Mouse (Mus musculus): ENCODE measurements around the gene Prr15l.

Prr15l gene

DNA sequence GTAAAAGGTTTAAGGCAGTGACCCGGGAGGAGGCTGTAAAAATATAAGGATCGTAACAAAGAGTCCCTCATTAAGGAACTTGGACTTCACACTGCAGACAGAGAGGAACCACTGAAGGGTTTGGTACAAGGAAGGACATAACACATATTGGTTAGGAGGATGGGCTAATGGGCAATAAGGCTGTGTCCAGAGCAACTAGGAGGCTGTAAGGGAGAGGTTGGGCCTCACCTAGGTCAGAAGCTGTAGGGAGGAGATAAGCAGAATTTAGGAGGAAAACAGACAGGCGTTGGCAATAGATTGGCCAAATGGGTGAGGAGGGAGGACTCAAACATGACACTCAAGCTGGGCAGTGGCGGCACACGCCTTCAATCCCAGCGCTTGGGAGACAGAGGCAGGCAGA is 10.5 kb upstream of the Prr15l start:
- DNase-seq (ENCODE audit: inconsistent age in 2 of 2, low spot score in 1 of 2), result no peak

DNA sequence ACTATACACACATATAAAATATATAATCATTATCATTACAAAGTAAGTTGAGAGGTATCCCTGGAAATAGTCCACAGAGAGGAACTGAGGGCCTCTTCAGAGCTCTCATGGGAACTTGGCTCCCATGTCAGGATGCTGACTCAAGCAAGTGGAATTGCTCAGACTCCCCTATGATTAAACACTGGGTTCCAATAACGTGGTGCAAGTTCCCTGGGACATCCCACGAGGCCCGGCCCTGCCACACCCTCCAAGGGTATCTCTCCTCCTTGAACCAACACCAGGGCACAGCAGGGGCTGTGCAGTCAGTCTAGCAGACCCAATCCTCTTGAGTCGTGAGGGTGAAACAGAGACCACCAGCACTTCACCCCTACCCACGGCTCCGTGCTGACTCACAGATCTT is 8.9 kb upstream of the Prr15l start:
- no peak for DNase-seq (ENCODE audit: inconsistent age in 2 of 2, low spot score in 1 of 2)

DNA sequence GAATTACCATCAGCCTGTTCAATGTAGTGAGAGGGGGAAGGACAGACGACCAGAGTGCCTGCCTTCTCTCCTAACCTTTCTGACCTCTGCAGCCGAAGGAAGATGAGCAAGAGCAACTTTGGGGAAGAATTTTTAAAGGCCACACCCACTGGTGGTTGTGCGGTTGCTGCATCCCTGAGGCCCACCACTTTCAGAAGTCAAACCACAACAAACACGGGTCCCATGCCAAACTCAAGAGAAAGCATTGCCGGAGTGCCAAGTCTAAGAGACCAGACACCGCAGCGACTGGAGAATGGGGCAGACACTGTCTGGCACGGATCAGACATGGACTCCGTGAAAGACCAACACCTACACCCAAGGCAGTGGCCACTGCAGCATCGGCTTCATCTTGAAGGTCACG is 3.0 kb upstream of the Prr15l start:
- DNase-seq (ENCODE audit: inconsistent age in 2 of 2, low spot score in 1 of 2), result no peak

DNA sequence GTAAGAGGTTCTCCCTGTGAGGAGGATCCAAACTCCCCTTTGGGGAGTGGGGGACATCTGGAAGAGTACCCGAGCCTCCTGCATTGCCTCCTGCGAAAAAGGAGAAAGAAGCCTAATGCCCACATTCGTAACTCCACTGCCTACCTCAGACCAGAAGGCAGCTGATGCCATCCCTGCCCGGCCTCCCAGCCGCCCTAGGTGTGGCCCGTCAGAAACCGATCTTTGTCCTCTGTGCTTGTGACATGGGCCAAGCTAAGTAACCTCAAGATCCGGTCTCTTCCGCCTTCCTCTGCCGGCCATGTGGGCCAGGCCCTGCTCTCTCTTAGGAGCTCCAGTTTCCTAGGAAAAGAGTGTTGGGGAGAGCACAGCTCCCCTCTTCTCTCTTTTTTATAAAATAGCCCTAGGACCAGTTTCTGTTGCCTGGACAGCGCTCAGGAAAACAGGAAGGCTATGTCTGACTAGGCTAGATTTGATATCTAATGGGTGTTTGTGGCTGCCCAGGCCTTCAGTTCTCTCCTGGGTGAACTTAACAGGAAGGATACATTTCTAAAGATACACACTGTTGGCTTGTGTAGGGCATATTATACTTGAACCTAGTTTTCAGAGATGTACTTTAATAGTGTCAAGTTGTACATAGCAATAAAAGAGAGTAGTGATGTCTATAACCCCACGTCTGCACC is 2.3 kb upstream of the Prr15l start:
- DNase-seq (ENCODE audit: inconsistent age in 2 of 2, low spot score in 1 of 2), result no peak

DNA sequence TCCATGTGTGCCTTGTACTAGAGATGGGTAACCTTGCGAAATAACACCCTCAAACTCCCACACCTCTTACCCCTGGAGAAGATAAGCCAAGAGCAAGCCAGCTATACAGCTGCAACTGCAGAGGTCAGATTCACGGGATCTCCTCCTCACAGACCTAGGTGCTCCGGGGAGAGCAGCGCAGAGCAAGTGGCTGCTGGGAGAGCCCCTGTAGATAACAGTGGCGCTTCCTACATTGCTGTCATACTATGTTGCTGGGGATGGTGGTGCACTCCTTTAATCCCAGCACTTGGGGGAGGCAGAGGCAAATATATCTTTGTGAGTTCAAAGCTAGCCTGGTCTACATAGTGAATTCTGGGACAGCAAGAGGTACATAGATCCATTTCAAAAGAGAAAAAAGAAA is 1.3 kb upstream of the Prr15l start:
- no peak for DNase-seq (ENCODE audit: inconsistent age in 2 of 2, low spot score in 1 of 2)

DNA sequence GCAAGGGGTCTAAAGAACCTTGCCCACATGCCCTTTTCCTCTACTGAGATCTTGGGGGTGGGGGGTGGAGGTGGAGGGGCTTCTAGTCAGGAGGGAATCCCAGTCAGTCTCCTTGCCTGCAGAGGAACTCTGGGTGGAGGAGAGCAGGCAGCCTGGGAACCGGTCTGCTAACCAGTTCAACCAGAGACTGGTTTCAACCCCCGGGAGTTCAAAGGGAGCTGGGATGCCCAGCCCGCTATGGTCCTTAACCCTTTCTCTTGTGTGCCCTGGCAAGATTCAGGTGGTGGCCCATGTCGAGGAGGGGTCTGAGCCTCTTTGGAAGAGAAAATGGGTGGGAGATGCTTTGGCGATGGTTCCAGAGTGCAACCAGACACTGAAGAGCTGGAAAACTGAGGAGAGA is 787 bp downstream of the Prr15l start:
- DNase-seq (ENCODE audit: inconsistent age in 2 of 2, low spot score in 1 of 2), result no peak

DNA sequence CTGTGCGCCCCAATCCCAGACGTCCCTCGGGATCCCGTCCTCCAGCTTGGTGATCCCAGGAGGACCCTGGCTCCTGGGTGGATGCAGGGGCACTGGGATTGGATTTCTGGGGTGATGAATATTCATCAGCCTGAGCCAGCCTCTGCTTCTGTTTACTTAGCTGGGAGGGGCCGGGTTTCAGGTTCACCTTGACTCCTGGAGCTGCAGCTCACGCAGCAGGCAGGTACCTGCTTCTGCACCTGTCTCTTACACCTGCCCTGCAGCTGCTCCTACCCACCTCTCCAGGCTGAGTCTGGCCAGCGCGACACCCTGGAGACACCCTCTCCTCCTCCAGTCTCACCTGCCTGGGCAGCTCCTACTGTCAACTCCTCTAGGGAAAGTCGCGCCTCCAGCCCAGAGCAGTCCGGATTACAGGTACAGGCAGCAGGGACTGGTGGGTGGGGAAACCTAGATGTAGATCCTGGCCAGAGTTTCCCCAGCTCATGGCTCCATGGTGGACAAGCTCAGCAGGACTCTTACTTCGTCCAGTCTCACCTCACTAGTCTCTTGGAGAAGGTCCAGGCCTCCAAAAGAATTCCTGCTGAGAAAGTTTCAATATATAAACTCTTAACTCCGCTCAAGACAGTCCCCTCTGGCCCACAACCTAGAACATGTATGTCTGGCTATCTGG is 1.3 kb downstream of the Prr15l start:
- no peak for DNase-seq (ENCODE audit: inconsistent age in 2 of 2, low spot score in 1 of 2)

DNA sequence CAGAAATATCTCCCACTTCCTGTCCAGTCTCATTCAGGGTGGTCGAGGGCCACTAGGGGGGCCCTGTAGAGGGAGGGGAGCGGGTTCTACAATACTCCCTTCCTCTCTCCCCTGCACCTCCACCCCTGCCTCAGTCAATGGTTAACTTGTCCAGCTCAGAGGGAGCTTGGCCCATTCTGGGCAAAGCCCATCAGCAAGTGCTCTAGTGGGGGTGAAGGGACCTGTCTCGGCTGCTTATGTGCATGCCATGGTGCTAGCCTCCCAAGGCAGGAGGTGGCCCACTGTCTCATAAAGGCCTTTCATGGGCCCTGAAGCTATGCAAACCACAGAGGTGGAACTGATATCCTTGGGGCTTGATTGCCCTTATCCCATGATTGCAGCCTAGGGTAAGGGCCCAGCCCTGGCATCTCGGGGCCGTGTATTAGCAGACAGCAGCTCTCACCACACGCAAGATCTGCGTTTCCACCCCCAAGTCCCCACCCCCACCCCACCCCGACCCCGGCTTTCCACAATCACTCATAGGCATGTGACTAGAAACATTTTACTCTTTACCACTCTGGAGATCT is 1.9 kb downstream of the Prr15l start:
- no peak for DNase-seq (ENCODE audit: inconsistent age in 2 of 2, low spot score in 1 of 2)

DNA sequence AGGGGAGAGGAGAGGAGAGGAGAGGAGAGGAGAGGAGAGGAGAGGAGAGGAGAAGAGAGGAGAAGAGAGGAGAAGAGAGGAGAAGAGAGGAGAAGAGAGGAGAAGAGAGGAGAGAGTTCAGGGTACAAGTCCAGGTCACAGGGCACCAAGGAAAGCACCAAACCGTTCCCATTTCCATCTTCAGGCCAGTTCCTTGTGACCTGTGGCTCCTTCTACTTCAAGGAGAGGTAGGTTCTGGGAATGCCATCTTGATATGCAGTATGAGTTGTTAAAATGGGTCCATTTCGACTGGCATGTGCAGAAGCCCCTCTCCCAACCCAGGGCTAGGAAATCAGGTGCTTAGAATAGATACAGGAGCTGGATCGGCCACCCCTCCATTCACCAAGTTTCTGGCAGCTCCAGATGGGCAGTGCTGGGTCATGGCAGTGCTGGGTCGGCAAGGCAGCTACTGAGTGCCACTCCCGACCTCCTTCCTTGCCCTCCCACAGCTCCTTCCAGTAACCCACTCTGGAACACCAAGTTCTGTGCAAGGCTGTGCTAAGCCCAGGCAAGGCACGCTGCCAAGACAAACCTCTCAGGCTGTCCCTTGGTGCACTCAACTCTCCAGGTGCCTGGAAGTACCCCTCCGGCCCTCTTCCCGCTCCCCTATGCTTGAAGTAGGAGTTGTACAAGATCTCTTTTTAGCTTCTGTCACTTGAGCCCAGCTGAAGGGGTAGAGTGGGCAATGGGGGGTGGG is 3.6 kb downstream of the Prr15l start:
- DNase-seq (ENCODE audit: inconsistent age in 2 of 2, low spot score in 1 of 2), result peak in 1 of 2 experiments; percentile 77

DNA sequence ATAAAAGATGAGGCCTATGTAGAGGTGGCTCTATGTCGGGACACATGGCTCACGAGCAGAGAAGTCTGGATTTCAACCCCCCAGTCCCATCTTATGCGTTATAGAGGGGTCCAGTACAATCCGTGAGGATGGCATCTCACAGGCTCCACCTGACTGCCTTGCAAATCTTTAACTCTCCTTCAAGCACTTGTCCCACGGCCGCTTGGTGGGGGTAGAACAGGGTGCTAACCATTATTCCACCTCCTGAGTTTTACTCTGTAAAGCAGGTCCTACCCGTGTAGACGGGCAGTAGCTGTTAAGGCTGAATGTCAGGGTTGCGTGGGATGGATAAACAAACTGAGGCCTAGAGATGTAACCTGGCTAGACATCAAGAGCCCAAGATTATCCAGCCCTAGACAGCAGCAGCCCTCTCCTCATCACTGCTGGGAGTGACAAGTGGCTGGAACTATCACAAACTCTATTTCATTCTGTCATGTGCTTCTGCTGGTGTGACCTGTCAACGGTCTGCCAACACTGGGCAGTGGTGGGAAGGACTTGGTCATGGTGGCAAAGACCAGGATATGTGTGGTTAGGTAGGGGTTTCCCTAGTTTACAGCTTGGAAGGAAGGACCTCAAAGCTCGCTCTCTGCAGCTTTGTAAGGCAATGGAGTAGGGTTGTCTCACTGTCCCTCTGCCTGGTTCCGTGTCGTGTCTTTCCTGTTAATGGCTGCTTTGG is 5.8 kb downstream of the Prr15l start:
- no peak for DNase-seq (ENCODE audit: inconsistent age in 2 of 2, low spot score in 1 of 2)

DNA sequence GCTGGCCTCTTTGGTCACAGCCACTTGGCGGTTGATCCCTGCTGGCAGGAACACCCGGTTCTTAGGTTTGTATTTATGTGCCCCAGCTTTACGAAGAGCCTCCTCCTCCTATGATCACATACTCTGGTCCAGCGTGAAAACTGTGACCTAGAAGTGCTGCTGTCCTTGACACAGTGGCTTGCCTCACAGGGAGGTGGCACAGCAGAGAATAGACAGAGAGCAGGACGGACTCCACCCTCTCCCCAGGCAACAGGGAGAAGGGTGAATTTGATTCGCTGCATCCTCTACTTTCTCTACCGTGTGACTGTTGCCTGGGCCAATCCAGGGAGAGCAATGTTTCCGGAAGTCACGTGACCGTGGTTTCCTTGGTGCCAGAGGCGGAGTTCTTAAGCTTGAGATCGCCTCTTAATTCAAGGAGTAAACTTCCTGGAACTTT is 7.0 kb downstream of the Prr15l start:
- peak; percentile 90 to 94 for DNase-seq (ENCODE audit: inconsistent age in 2 of 2, low spot score in 1 of 2)

DNA sequence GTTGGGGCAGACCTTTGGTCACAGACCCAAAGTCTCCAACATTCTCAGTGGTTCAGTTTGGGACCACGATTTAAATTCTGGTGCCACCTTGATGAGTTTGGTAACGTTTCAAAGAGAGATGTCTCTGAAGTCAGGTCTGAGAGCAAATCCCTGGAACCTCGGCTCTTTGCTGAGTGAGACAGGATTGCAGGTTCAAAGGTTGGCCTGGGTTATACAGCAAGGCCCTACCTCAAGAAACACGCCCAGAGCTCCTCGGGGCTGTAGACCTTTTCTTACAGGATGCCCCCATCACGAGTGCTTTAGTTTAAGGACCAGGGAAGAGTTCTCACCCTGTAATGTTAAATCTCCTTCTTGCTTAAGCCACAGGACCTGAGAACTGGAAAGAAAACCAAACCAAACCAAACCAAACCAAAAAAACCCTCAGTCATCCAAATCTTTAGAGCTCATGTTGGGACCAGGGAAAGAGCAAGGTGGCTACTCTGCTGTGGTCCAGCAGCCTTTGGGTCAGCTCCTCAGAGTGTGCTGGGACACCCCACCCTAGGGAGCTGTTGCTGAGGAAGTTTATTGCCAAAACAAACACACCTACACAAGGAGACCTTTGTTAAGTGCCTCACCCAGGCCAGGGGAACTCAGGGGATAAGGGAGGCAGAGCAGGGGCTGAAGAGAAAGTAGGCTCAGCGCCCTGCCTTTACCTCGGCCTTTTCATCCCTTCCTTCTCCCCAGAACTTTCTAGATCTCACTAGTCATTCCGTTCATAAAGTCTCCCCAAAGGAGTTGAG is 8.2 kb downstream of the Prr15l start:
- DNase-seq (ENCODE audit: inconsistent age in 2 of 2, low spot score in 1 of 2), result no peak

DNA sequence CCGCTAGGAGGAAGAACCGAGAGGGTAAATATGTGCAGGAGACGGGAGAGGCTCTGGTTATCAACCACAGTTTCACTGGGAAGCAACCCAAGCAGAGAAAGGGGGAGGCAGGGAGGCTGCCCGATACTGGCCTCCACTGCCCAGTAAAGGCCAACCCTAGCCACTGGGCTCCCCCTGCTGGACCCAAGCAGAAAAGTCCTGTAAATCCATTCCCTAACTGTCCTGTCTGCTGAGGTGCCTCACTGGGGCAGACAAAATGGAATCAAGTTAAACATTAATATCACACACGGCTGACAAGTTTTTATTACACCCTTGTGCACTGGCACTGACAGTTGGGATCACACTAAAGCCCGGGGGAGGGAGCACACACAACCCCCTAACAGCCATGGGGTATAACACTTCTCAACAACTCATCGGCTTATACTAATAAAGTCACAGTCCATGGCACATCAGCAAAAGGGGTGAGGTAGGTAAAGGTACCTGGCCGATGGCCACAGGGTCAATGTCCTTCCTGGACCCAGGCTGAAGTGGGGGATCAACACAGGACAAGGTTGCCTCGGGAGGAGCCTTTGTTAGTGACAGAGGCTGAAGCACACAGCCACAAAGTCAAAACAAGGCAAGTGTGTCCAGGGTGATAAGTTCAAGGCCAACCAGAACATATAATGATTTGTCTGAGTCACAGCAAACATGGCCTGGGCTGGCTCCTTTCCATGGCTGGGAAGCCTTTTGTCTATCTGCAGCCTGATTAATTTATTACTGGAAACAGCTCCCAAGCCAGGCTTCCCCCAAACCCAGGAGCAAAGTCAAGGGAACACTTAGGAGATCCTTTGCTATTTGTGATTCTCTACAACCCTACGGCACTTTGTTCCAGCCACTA is 9.9 kb downstream of the Prr15l start:
- peak; percentile 86 to 93 for DNase-seq (ENCODE audit: inconsistent age in 2 of 2, low spot score in 1 of 2)

DNA sequence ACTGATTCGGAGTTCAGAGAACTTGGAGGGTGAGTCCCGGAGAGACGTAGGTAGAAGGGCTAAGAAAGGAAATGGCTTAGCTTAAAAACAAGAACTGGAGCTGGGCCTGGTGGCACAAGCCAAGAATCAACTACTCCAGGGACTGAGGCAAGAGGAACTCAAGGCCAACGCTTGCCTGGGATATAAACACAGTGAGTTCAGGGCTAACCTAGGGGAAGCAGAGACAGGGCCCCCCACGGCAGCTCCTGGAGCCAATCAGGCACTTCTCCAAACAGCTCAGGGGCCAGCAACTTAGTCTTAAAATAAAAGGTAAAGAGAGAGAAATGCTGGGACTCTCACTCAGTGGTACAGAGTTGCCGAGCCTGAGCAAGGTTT is 10.5 kb downstream of the Prr15l start:
- DNase-seq (ENCODE audit: inconsistent age in 2 of 2, low spot score in 1 of 2), result no peak

DNA sequence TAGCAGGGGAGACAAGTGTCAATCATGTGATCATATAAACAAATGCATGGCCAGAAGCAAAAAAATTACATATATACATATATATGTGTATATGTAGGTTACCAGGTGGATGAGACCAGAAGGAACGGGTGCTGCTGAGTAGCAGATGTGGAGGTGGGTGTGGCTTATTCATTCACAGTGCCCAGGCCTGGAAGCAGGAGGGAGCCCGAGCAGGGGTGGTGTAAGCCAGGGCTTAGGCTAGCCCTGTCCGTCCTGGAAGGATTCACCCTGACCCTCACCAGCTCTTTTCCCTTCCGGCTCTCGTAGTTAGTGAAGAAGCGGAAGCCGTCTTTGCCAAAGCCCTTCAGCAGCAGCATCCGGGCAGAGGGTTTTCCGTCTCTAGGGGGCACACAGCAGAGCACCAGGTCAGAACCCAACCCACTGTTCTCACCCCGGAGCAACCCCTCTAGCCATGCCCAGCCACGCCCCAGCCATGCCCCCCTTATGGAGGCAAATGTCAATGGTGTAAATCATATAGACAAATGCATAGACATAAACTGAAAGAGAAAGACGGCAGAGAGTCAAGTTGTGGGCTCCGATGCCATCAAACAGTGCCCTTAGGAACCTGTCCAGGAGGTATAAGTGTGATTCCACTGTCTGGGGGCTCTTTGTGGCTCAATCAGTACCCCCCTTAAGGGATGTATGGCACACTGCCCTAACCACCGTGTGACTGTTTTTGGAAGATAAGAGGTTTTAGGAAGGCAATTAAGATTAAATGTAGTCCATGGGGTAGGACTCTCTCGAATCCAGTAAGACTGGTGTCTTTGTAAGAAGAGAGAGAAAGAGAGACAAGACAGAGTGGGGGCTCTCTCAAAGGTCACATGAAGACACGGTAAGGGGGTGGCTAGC is 12.9 kb downstream of the Prr15l start:
- DNase-seq (ENCODE audit: inconsistent age in 2 of 2, low spot score in 1 of 2), result no peak

DNA sequence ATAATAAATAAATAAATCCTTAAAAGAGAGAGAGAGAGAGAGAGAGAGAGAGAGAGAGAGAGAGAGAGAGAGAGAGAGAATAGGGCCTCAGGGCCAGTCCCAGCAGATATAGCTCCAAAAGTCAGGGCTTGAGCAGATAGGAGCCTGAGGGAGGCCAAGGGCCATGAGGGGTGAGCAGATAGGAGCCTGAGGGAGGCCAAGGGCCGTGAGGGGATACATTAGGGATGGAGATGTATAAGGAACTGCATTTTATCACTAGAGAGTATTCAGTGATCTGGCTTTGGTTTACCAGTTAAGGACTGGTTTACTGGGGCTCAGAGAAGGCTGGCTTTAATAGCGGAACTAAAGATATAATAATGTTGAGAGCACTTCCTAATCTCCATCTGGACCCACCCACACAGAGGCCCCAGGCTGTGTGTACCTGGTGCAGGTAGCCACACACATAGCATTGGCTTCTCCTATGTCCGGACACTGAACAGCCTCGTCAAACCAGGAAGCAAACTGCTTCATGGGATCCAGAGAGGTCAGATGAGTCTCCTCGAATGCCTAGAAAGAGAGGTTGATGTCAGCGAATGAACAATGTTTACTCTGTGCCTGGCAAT is 14.2 kb downstream of the Prr15l start:
- no peak for DNase-seq (ENCODE audit: inconsistent age in 2 of 2, low spot score in 1 of 2)

DNA sequence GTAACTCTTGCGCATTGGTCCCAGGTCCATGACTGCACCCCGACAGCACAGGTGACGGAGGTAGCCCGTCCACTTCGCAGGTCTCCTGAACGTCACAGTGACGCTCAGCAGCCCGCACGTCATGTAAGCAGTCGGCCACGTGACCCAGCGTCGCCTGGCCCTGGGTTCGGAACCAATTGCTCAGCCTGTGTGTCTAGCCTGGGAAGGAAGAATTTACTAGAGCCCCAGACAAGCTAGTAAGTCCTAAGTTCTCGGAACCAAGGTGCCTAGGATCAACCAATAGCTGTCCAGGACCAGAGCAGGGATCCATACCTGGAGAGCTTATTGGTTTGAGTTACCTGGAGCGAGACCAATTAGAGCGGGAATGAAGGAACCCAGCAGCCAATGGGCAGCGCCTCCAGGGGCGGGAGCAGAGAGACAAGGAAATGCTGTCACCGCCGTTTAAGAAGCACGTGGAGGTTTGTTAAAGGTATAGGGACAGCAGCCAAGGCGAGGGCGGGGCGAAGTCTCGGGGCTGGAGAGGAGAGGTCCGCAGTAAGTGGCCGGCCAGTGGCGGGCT is 15.9 kb downstream of the Prr15l start, which contains the start of gene Pnpo:
Gene Pnpo (minus strand): TSS at position 241 of the 559 bp plus-strand sequence.
- DNase-seq (ENCODE audit: inconsistent age in 2 of 2, low spot score in 1 of 2), result peak; percentile 94 to 97

Data from adrenal gland, adult (tissue).